Mouse (Mus musculus) CH12.LX (cell line): ENCODE measurements around the gene Mtr. TPM values are rescaled to one million over a fixed set of nuclear protein-coding genes. Genes with fewer than 3 reads are reported as not detected.

Source experiments
- DNase-seq: peaks from one replicate; pipeline ENCODE4 v3.0.0-alpha.2; 2013; ENCODE audit errors: extremely low read depth
- H3K27ac ChIP-seq: 2 replicates; pipeline ENCODE4 v1.5.1; 2012; ENCODE audit warnings: low read depth, mild to moderate bottlenecking, control low read depth, moderate library complexity; ENCODE audit not compliant: insufficient read depth
- H3K27me3 ChIP-seq: replicated peaks from 2 replicates; pipeline ENCODE3; 2012; ENCODE audit warnings: inconsistent platforms
- H3K36me3 ChIP-seq, 2 experiments: replicated peaks in 1 of 2; 2 replicates each; pipeline versions ENCODE3 to v1.6.1; 2012; ENCODE audit warnings: inconsistent platforms in 1 of 2, low read length in 1 of 2, mild to moderate bottlenecking in 1 of 2, mixed read lengths in 1 of 2, moderate library complexity in 1 of 2; ENCODE audit not compliant: control insufficient read depth in 1 of 2, insufficient read depth in 1 of 2
- H3K4me1 ChIP-seq, 2 experiments: 2 replicates each; pipeline ENCODE4 v1.6.1; 2012; ENCODE audit warnings: inconsistent platforms in 1 of 2, moderate library complexity in 1 of 2; ENCODE audit not compliant: insufficient read depth in 2 of 2, control insufficient read depth in 1 of 2
- H3K4me2 ChIP-seq: 2 replicates; pipeline ENCODE4 v1.6.1; 2012; ENCODE audit warnings: low read depth, mild to moderate bottlenecking, control low read depth; ENCODE audit not compliant: poor library complexity, insufficient read depth, severe bottlenecking
- H3K4me3 ChIP-seq, 3 experiments: fragments of 150-350 bp in 1 of 3; sonication (generic) in 1 of 3; replicated peaks in 1 of 3; 2 replicates each; pipeline versions ENCODE3 to v1.5.1; 2011 to 2012; ENCODE audit warnings: low read depth in 2 of 3, low read length in 2 of 3, mild to moderate bottlenecking in 2 of 3, moderate library complexity in 2 of 3, control low read depth in 1 of 3, improper control_type of control experiment in 1 of 3, inconsistent platforms in 1 of 3, mixed read lengths in 1 of 3; ENCODE audit not compliant: poor library complexity in 1 of 3
- H3K79me2 ChIP-seq: replicated peaks from 2 replicates; pipeline ENCODE4 v1.6.1; 2012; ENCODE audit warnings: mild to moderate bottlenecking, moderate library complexity; ENCODE audit not compliant: control insufficient read depth, poor library complexity, insufficient read depth, severe bottlenecking; ENCODE audit errors: extremely low read depth
- H3K9ac ChIP-seq: 2 replicates; pipeline ENCODE4 v1.6.1; 2012; ENCODE audit warnings: low read depth, mild to moderate bottlenecking, control low read depth, moderate library complexity; ENCODE audit not compliant: insufficient read depth
- H3K9me3 ChIP-seq: replicated peaks from 2 replicates; pipeline ENCODE3; 2012; ENCODE audit warnings: low read length, inconsistent platforms, mixed read lengths
- BHLHE40 ChIP-seq: IDR thresholded peaks from 2 replicates; pipeline ENCODE4 v1.6.1; 2011; ENCODE audit warnings: mild to moderate bottlenecking, low read depth, low read length, improper control_type of control experiment
- CHD2 ChIP-seq: IDR thresholded peaks from 2 replicates; pipeline ENCODE4 v1.6.1; 2011; ENCODE audit warnings: low read length, improper control_type of control experiment
- CTCF ChIP-seq, 2 experiments: IDR thresholded peaks in 1 of 2; conservative IDR thresholded peaks in 1 of 2; 2 replicates each; pipeline ENCODE4 v1.5.1; 2011 to 2012; ENCODE audit warnings: low read depth in 2 of 2, low read length in 2 of 2, improper control_type of control experiment in 1 of 2, inconsistent platforms in 1 of 2, mild to moderate bottlenecking in 1 of 2, moderate library complexity in 1 of 2
- E2F4 ChIP-seq: IDR thresholded peaks from 2 replicates; pipeline ENCODE4 v1.6.1; 2011; ENCODE audit warnings: low read depth, low read length, improper control_type of control experiment; ENCODE audit not compliant: insufficient replicate concordance
- ELF1 ChIP-seq: IDR thresholded peaks from 2 replicates; pipeline ENCODE4 v1.6.1; 2014; ENCODE audit warnings: low read depth, mild to moderate bottlenecking, inconsistent platforms, low read length, improper control_type of control experiment
- HCFC1 ChIP-seq: IDR thresholded peaks from 2 replicates; pipeline ENCODE4 v1.6.1; 2012; ENCODE audit warnings: low read depth, mild to moderate bottlenecking, inconsistent platforms, low read length, improper control_type of control experiment
- IRF4 ChIP-seq: IDR thresholded peaks from 2 replicates; pipeline ENCODE4 v1.6.1; 2014; ENCODE audit warnings: low read depth, mild to moderate bottlenecking, inconsistent platforms, low read length, improper control_type of control experiment
- JUN ChIP-seq: IDR thresholded peaks from 2 replicates; pipeline ENCODE4 v1.6.1; 2011; ENCODE audit warnings: low read depth, mild to moderate bottlenecking, low read length, improper control_type of control experiment, moderate library complexity; ENCODE audit not compliant: insufficient read depth
- MAFK ChIP-seq: IDR thresholded peaks from 2 replicates; pipeline ENCODE4 v1.6.1; 2011; ENCODE audit warnings: low read length, improper control_type of control experiment; ENCODE audit not compliant: insufficient replicate concordance
- MEF2A ChIP-seq: IDR thresholded peaks from 2 replicates; pipeline ENCODE4 v1.6.1; 2014; ENCODE audit warnings: low read depth, mild to moderate bottlenecking, inconsistent platforms, low read length, improper control_type of control experiment, borderline replicate concordance
- NRF1 ChIP-seq: IDR thresholded peaks from 2 replicates; pipeline ENCODE4 v1.6.1; 2014; ENCODE audit warnings: low read depth, mild to moderate bottlenecking, inconsistent platforms, low read length, improper control_type of control experiment, moderate library complexity
- PAX5 ChIP-seq: IDR thresholded peaks from 2 replicates; pipeline ENCODE4 v1.6.1; 2012; ENCODE audit warnings: low read length, inconsistent platforms, mixed read lengths
- POLR2A ChIP-seq: IDR thresholded peaks from 2 replicates; pipeline ENCODE4 v1.6.1; 2011; ENCODE audit warnings: low read depth, mild to moderate bottlenecking, improper control_type of control experiment, low read length
- RAD21 ChIP-seq: IDR thresholded peaks from 2 replicates; pipeline ENCODE4 v1.6.1; 2011; ENCODE audit warnings: low read depth, mild to moderate bottlenecking, low read length, improper control_type of control experiment, moderate library complexity
- SIN3A ChIP-seq: IDR thresholded peaks from 2 replicates; pipeline ENCODE4 v1.6.1; 2012; ENCODE audit warnings: low read length, improper control_type of control experiment, inconsistent platforms
- SMC3 ChIP-seq: IDR thresholded peaks from 2 replicates; pipeline ENCODE4 v1.6.1; 2011; ENCODE audit warnings: low read depth, low read length, improper control_type of control experiment
- TBP ChIP-seq: conservative IDR thresholded peaks from 2 replicates; pipeline ENCODE4 v1.6.1; 2011; ENCODE audit warnings: low read depth, low read length, improper control_type of control experiment
- TCF12 ChIP-seq: IDR thresholded peaks from 2 replicates; pipeline ENCODE4 v1.6.1; 2014; ENCODE audit warnings: low read depth, mild to moderate bottlenecking, inconsistent platforms, low read length, improper control_type of control experiment
- UBTF ChIP-seq: IDR thresholded peaks from 2 replicates; pipeline ENCODE4 v1.6.1; 2012; ENCODE audit warnings: low read depth, mild to moderate bottlenecking, inconsistent platforms, low read length, improper control_type of control experiment, moderate library complexity
- USF1 ChIP-seq: IDR thresholded peaks from 2 replicates; pipeline ENCODE4 v1.6.1; 2014; ENCODE audit warnings: low read depth, mild to moderate bottlenecking, inconsistent platforms, low read length, improper control_type of control experiment
- USF2 ChIP-seq: conservative IDR thresholded peaks from 2 replicates; pipeline ENCODE4 v1.6.1; 2011; ENCODE audit warnings: low read depth, low read length, improper control_type of control experiment
- ZKSCAN1 ChIP-seq: IDR thresholded peaks from 2 replicates; pipeline ENCODE4 v1.6.1; 2012; ENCODE audit warnings: low read depth, inconsistent platforms, low read length, improper control_type of control experiment, borderline replicate concordance
- ZNF384 ChIP-seq: IDR thresholded peaks from 2 replicates; pipeline ENCODE4 v1.6.1; 2012; ENCODE audit warnings: low read depth, low read length, improper control_type of control experiment, inconsistent platforms
- dilution Hi-C: fragments of 300-500 bp; cut with MboI; formaldehyde crosslinking; loops from 2 replicates; pipeline ENCODE4 v1.14.3; 2020; ENCODE audit warnings: low sequenced_read_pairs; ENCODE audit not compliant: extremely low pct_unique_long_range_greater_than_20kb, extremely low pct_ligation_motif_present
- in situ Hi-C: fragments of 300-500 bp; cut with MboI; formaldehyde crosslinking; loops from 3 replicates; pipeline ENCODE4 v1.14.3; 2019; ENCODE audit warnings: low sequenced_read_pairs, low pct_ligation_motif_present, low pct_unique_long_range_greater_than_20kb, mixed read lengths
- polyA plus RNA-seq: library from polyadenylated mRNA; unstranded; fragments of >175 nt; gene quantifications from 2 replicates; pipeline ENCODE4 v1.2.1, GENCODE M21; 2012; ENCODE audit warnings: low read depth; ENCODE audit not compliant: insufficient read length
- total RNA-seq, 2 experiments: library from RNA; depleted of rRNA; stranded (reverse); fragments of 300-350 nt in 1 of 2; fragments of >200 nt in 1 of 2; gene quantifications; 2 replicates each; pipeline ENCODE4 v1.2.3; 2012 to 2014

Mtr gene
- total and polyA plus RNA-seq, 3 experiments = 13.2 to 28.6 (median 22.0) TPM

DNA sequence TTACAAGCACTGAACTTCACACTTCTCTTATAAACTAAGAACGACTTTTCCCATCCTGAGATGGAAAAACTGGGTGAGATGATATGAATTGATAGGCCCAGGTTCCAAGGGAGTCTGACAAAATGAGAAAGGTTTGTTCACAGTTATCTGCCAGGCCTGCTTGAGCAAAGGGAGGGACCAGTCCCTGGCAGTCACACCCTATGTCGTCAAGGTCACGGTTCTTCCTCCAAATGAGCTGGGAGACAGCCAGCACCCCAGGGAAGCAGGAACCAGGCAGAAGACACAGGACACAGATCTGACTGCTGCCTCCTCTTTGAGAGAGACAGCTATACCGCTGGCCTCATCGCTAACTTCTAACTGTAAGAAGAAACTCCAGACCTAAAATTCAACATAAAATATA, 57.5 kb downstream of the Mtr start:
- dilution Hi-C loops = no loop called here
- in situ Hi-C loops = no loop called here
- Histone ChIP-seq H3K79me2 (no peaks in the 10 kb centered on the region), H3K27me3 (no peaks in the 10 kb centered on the region), H3K36me3 (peaks cover 29 to 90% of the 10 kb centered on the region in 2 experiments), H3K27ac (no peak overlapping the region), H3K4me3 (no peak overlapping the region), H3K4me2 (no peak overlapping the region), H3K9me3 (no peaks in the 10 kb centered on the region), H3K4me1 (no peaks in the 10 kb centered on the region), H3K9ac (no peak overlapping the region)
- no peak for TF ChIP-seq TCF12
- no peak for TF ChIP-seq USF2
- TF ChIP-seq USF1 = no peak
- TF ChIP-seq CTCF (conservative IDR thresholded peaks at IDR 0.05 in 1 of 2, IDR thresholded peaks at IDR 0.05 in 1 of 2; ENCODE audit: low read depth in 2 of 2, low read length in 2 of 2) = no peak
- no peak for TF ChIP-seq UBTF
- TF ChIP-seq JUN = no peak
- no peak for TF ChIP-seq MEF2A
- no peak for TF ChIP-seq CHD2
- no peak for TF ChIP-seq TBP
- TF ChIP-seq ZKSCAN1 = no peak
- no peak for TF ChIP-seq RAD21
- no peak for TF ChIP-seq BHLHE40
- TF ChIP-seq E2F4 = no peak
- TF ChIP-seq ELF1 = no peak
- DNase-seq = no peak

- Histone ChIP-seq H3K27me3 (no peaks in the 10 kb centered on the region), H3K4me1 (no peaks in the 10 kb centered on the region), H3K4me3 (no peak overlapping the region)
- in situ Hi-C loops = no loop called here
- no peak for DNase-seq
- TF ChIP-seq ZNF384 (no peak), SIN3A (no peak), BHLHE40 (no peak), ELF1 (no peak), CHD2 (no peak), MAFK (no peak), POLR2A (no peak), HCFC1 (no peak), TCF12 (no peak), PAX5 (no peak), NRF1 (no peak), USF1 (no peak), JUN (no peak), SMC3 (no peak), IRF4 (no peak)
- TF ChIP-seq, all 38 proteins: peak for 0
- Histone ChIP-seq H3K79me2 (no peaks in the 10 kb centered on the region), H3K9ac (no peak overlapping the region), H3K27ac (no peak overlapping the region), H3K9me3 (no peaks in the 10 kb centered on the region), H3K4me2 (no peak overlapping the region), H3K36me3 (peaks cover 38 to 89% of the 10 kb centered on the region in 2 experiments)
- dilution Hi-C loops = no loop called here
Observed at GRCm38 (mm10) chr13:12198486-12198885, 59.4 kb downstream of the Mtr start.
